Mouse (Mus musculus): ENCODE results near the gene Sorbs2.

GRCm38 (mm10) chr8:45788610-45789009 is 281.0 kb downstream of the Sorbs2 start:
- TF ChIP-seq CTCF (IDR thresholded peaks at IDR 0.05; ENCODE audit: low read depth), result peak; percentile 34
- no peak for TF ChIP-seq EP300 (IDR thresholded peaks at IDR 0.05; ENCODE audit: low read depth)

Measured in liver, postnatal 0 days (tissue).